Mouse (Mus musculus) NIH3T3 (cell line): Measurements from ENCODE around the gene Zscan4b.
"Not testable (repeated sequence)": the region's sequence is repeated elsewhere in the genome, so short reads cannot be mapped to it uniquely, and the experiment has no call there.

ENCODE experiments used
- DNase-seq: peaks from one replicate; pipeline ENCODE4 v3.0.0-alpha.2; 2012; ENCODE audit warnings: low read depth

The Zscan4b gene

GRCm38 (mm10) chr7:10904950-10905349, at the start of gene Zscan4b:
Gene Zscan4b (minus strand): TSS chr7:10905050.
- DNase-seq, result not testable (repeated sequence)
